In the genomic region with DNA sequence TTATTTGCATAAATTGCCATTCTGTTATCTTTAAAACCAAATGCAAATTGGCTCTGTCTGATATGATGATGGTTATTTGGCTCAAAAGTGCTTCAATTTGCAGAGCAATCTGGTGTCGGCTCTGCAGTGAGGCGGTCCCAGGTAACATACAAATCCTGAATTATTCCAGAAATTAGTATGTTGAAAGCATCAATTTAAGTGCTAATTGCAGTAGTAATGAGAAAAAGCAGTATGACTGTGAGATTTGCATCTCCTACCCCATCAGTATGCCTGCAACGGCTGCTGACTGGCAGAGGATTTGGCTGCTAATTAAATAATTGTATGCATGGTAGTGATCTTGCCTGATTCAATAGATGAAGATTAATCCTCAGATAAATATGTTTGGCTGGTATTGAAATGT, we compare ENCODE assay signal across 38 mouse cellular contexts. TPM values are rescaled to one million over a fixed set of nuclear protein-coding genes. Genes with fewer than 3 reads are reported as not detected.
DNase-seq lines count a peak whose midpoint lies in the region; ATAC-seq lines count a peak whose summit lies in the region.
"Had no signal": no experiment of that assay in that cellular context is flagged by ENCODE, and none has a peak within 500 bp of the region (broad histone marks: within the 10 kb centered on the region; RNA-seq: fewer than 3 reads in every experiment).

No protein-coding gene starts in this region.

- 74% methylated on average over 3 of the region's 3 CpGs for WGBS in midbrain, embryonic 12.5 days
- WGBS in midbrain, embryonic 11.5 days = 89% methylated on average over 3 of the region's 3 CpGs
- 37% methylated on average over 3 of the region's 3 CpGs for WGBS in forebrain, embryonic 13.5 days
- WGBS in midbrain, embryonic 15.5 days = 67% methylated on average over 3 of the region's 3 CpGs

- DNase-seq in midbrain, embryonic 11.5 days (ENCODE audit: low spot score, missing footprints) = no peak
- peak; percentile 51 for DNase-seq in brain, embryonic 18.5 days (ENCODE audit: low read depth, low spot score)
- no peak for DNase-seq in adrenal gland, adult 2 months
- DNase-seq in heart, adult 9 months (ENCODE audit: low spot score in 2 of 2) = no peak
- DNase-seq: adrenal gland, adult 8-10 months; cerebellum, adult 18-20 months; cerebellum, postnatal 10 days; gastrocnemius, postnatal 10 days; heart, postnatal 14 days; kidney, adult 2 months; layer of hippocampus, postnatal 36 days; liver, embryonic 13.5 days; lung, adult 2 months; lung, postnatal 10 days; right cerebral cortex, postnatal 4 days; thymus, adult 18-20 months; thymus, postnatal 25 days had no signal

- H3K4me1 ChIP-seq in midbrain, embryonic 12.5 days = no peaks in the 10 kb centered on the region
- H3K4me1 ChIP-seq in midbrain, embryonic 11.5 days (ENCODE audit: control insufficient read depth, insufficient read depth, low read length) = no peaks in the 10 kb centered on the region
- H3K4me1 ChIP-seq in forebrain, embryonic 13.5 days = 0 out of 2 replicates have a peak, but pooled peaks cover 3% of the 10 kb centered on the region
- H3K4me1 ChIP-seq in midbrain, embryonic 15.5 days = no peaks in the 10 kb centered on the region
- H3K4me1 ChIP-seq: embryonic facial prominence, embryonic 13.5 days; hindbrain, embryonic 13.5 days; intestine, embryonic 15.5 days; limb, embryonic 10.5 days; limb, embryonic 15.5 days; liver, embryonic 13.5 days; neural tube, embryonic 12.5 days had no signal

- ATAC-seq in midbrain, embryonic 12.5 days (ENCODE audit: low FRiP score, low read depth) = peak; percentile 41; the same call in 1 of the 2 replicates
- ATAC-seq in midbrain, embryonic 11.5 days (ENCODE audit: low FRiP score) = no peak
- peak; percentile 93 for ATAC-seq in forebrain, embryonic 13.5 days
- peak; percentile 45; the same call in 1 of the 2 replicates for ATAC-seq in midbrain, embryonic 15.5 days (replicated peaks)
- ATAC-seq: activated CD4-positive, CD25-positive, alpha-beta regulatory T cell, adult 4 months; intestine, embryonic 15.5 days had no signal

- H3K27ac ChIP-seq in midbrain, embryonic 12.5 days (replicated peaks) = no peak overlapping the region
- H3K27ac ChIP-seq in midbrain, embryonic 11.5 days (ENCODE audit: low read depth, low read length) = no peak overlapping the region
- H3K27ac ChIP-seq in forebrain, embryonic 13.5 days = no peak overlapping the region
- no peak overlapping the region for H3K27ac ChIP-seq in midbrain, embryonic 15.5 days
- H3K27ac ChIP-seq: embryonic facial prominence, embryonic 13.5 days; hindbrain, embryonic 13.5 days; intestine, embryonic 15.5 days; kidney, postnatal 0 days; limb, embryonic 10.5 days; limb, embryonic 15.5 days; liver, embryonic 13.5 days; macrophage; neural tube, embryonic 12.5 days; stomach, postnatal 0 days had no signal

- H3K9me3 ChIP-seq in midbrain, embryonic 12.5 days = no peaks in the 10 kb centered on the region
- no peaks in the 10 kb centered on the region for H3K9me3 ChIP-seq in midbrain, embryonic 11.5 days (ENCODE audit: control insufficient read depth, low read length)
- no peaks in the 10 kb centered on the region for H3K9me3 ChIP-seq in forebrain, embryonic 13.5 days (replicated peaks)
- no peaks in the 10 kb centered on the region for H3K9me3 ChIP-seq in midbrain, embryonic 15.5 days
- H3K9me3 ChIP-seq: embryonic facial prominence, embryonic 13.5 days; hindbrain, embryonic 13.5 days; intestine, embryonic 15.5 days; limb, embryonic 10.5 days; limb, embryonic 15.5 days; liver, embryonic 13.5 days; neural tube, embryonic 12.5 days had no signal

- no peaks in the 10 kb centered on the region for H3K27me3 ChIP-seq in midbrain, embryonic 12.5 days
- H3K27me3 ChIP-seq in midbrain, embryonic 11.5 days (ENCODE audit: control insufficient read depth, insufficient read depth, low read length) = no peaks in the 10 kb centered on the region
- H3K27me3 ChIP-seq in forebrain, embryonic 13.5 days = no peaks in the 10 kb centered on the region
- no peaks in the 10 kb centered on the region for H3K27me3 ChIP-seq in midbrain, embryonic 15.5 days (replicated peaks)
- H3K27me3 ChIP-seq: CH12.LX; embryonic facial prominence, embryonic 13.5 days; hindbrain, embryonic 13.5 days; intestine, embryonic 15.5 days; limb, embryonic 15.5 days; liver, embryonic 13.5 days; neural tube, embryonic 12.5 days had no signal

- no peak overlapping the region for H3K9ac ChIP-seq in midbrain, embryonic 12.5 days (replicated peaks)
- no peak overlapping the region for H3K9ac ChIP-seq in midbrain, embryonic 11.5 days (ENCODE audit: low read length)
- H3K9ac ChIP-seq in forebrain, embryonic 13.5 days = no peak overlapping the region
- no peak overlapping the region for H3K9ac ChIP-seq in midbrain, embryonic 15.5 days
- H3K9ac ChIP-seq: embryonic facial prominence, embryonic 13.5 days; hindbrain, embryonic 13.5 days; intestine, embryonic 15.5 days; limb, embryonic 15.5 days; liver, embryonic 13.5 days; neural tube, embryonic 12.5 days had no signal

- no peak overlapping the region for H3K4me3 ChIP-seq in midbrain, embryonic 12.5 days
- no peak overlapping the region for H3K4me3 ChIP-seq in midbrain, embryonic 11.5 days (ENCODE audit: low read depth, low read length)
- H3K4me3 ChIP-seq in forebrain, embryonic 13.5 days = no peak overlapping the region
- no peak overlapping the region for H3K4me3 ChIP-seq in midbrain, embryonic 15.5 days
- H3K4me3 ChIP-seq: embryonic facial prominence, embryonic 13.5 days; hindbrain, embryonic 13.5 days; intestine, embryonic 15.5 days; limb, embryonic 10.5 days; limb, embryonic 15.5 days; liver, embryonic 13.5 days; neural tube, embryonic 12.5 days had no signal

- H3K4me2 ChIP-seq in midbrain, embryonic 12.5 days (replicated peaks) = no peak overlapping the region
- H3K4me2 ChIP-seq in midbrain, embryonic 11.5 days = no peak overlapping the region
- no peak overlapping the region for H3K4me2 ChIP-seq in forebrain, embryonic 13.5 days
- H3K4me2 ChIP-seq in midbrain, embryonic 15.5 days = no peak overlapping the region
- H3K4me2 ChIP-seq: embryonic facial prominence, embryonic 13.5 days; hindbrain, embryonic 13.5 days; intestine, embryonic 15.5 days; limb, embryonic 15.5 days; liver, embryonic 13.5 days; neural tube, embryonic 12.5 days had no signal

- H3K36me3 ChIP-seq in midbrain, embryonic 12.5 days = no peaks in the 10 kb centered on the region
- H3K36me3 ChIP-seq in midbrain, embryonic 11.5 days (ENCODE audit: control insufficient read depth, insufficient read depth, low read length) = no peaks in the 10 kb centered on the region
- H3K36me3 ChIP-seq in forebrain, embryonic 13.5 days (ENCODE audit: poor library complexity, severe bottlenecking) = no peaks in the 10 kb centered on the region
- no peaks in the 10 kb centered on the region for H3K36me3 ChIP-seq in midbrain, embryonic 15.5 days (replicated peaks)
- H3K36me3 ChIP-seq: intestine, embryonic 15.5 days; limb, embryonic 10.5 days; limb, embryonic 15.5 days; neural tube, embryonic 12.5 days had no signal

RNA-seq across cellular contexts. Expression of a gene that starts 51.2 kb away (rescaled TPM):
- polyA plus RNA-seq in midbrain, embryonic 12.5 days (2016; fragmentation: Nextera tagmentation; extraction: Ambion mirVana) = 5.1 and 6.0 TPM in 2 replicates
- polyA plus RNA-seq in midbrain, embryonic 11.5 days (2014; fragmentation: Nextera tagmentation; extraction: Ambion mirVana) = 7.9 and 8.7 TPM in 2 replicates
- polyA plus RNA-seq in forebrain, embryonic 13.5 days (2015; fragmentation: Nextera tagmentation; extraction: Ambion mirVana) = 2.0 and 7.6 TPM in 2 replicates
- polyA plus RNA-seq in midbrain, embryonic 15.5 days (2015; fragmentation: Nextera tagmentation; extraction: Ambion mirVana) = 2.1 and 3.8 TPM in 2 replicates
- total RNA-seq in adrenal gland, adult 2 months (2021) = not detected
- not detected in 2 replicates for polyA plus RNA-seq in adrenal gland, adult 2 months (2012; rRNA removed)
- total RNA-seq: adrenal gland, adult 8-10 months; common myeloid progenitor, adult 5-6 weeks; heart, adult 8-10 months; heart, postnatal 14 days; layer of hippocampus, postnatal 36 days; megakaryocyte-erythroid progenitor cell, adult 5-6 weeks had no signal
- polyA plus RNA-seq: C2C12; heart, embryonic 14.5 days; intestine, embryonic 15.5 days; large intestine, adult 2 months; liver, embryonic 13.5 days; macrophage; spleen, adult 2 months; stomach, postnatal 0 days had no signal
